Mouse (Mus musculus): ENCODE results near the gene Fam53b.

DNA sequence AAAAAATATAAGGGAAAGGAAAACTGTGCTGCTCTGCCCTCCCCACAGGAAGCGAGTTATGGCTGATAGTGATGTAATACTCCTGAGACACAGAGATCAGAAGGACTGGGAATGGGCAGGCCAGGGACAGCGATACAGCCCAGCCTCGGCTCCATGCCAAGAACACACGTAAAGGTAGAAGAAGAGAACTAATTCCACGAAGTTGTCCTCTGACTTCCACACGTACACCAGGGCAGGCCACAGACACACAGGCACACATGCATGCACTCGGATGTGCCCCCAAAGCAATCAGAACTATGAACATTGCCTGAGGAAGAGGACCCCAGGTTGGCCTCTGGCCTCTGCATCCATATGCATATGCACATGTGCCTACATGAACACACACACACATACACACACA, 9.2 kb downstream of the Fam53b start:
- TF ChIP-seq CTCF (IDR thresholded peaks at IDR 0.05; ENCODE audit: insufficient read depth, low read length): no peak
- TF ChIP-seq POLR2A (IDR thresholded peaks at IDR 0.05; ENCODE audit: borderline replicate concordance, extremely low read depth, low read depth, low read length): no peak

Data from lung, adult 2 months (tissue).